Mouse (Mus musculus): Measurements from ENCODE around the gene Gda.

Gene Gda

DNA sequence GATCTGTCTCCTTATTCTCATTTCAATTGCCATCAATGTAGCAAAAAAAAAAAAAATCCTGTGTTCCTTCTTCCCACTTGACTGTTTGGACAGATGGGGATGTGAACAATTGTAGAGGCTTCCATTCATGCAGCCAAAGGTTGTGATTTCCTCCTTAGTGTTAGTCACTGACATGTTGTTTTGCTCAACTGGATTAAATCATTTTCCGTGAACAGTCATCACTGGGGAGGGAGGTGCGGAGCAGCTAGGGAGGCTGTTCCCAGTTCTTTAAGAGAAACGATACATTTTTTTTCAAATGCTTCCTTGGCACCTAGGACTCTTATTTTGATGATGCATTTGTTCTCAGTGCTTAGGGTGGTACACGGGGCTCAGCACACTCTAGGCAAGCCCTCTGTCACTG is 15.8 kb downstream of the Gda start:
- ATAC-seq (ENCODE audit: low TSS enrichment) = peak; percentile 85

GRCm38 (mm10) chr19:21441787-21442186 is 31.5 kb downstream of the Gda start:
- ATAC-seq (ENCODE audit: low TSS enrichment) = no peak

GRCm38 (mm10) chr19:21440841-21441240 is 32.4 kb downstream of the Gda start:
- no peak for ATAC-seq (ENCODE audit: low TSS enrichment)

DNA sequence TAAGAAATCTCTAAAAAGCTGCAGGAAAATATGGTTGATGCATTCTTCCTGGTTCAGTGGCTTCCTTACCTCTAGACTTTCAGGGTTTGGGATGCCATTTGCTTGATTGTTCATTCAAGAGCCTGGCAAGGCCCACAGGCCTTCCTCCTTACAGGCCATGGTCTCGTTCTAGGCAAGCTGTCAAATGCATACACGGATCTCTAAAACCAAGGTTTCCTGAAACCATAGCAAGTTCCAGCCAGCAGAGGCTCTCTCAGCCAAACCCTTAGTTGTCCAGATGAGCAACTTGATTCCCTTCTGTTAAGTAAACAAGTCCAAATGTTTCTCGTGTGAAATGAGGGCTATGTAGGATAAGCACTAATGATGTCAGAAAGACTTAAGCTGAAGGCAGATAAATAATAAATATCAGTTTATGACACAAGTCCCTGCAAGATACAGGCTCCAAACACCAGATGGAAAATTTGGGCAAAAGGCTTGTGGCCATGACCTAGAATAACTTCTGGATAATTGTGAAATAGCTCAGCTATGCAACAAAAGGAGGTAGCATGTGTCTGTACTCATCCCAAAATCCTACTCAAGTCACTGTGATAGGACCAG is 34.0 kb downstream of the Gda start:
- peak; percentile 23; the same call in 1 of the 2 replicates for ATAC-seq (ENCODE audit: low TSS enrichment)

DNA sequence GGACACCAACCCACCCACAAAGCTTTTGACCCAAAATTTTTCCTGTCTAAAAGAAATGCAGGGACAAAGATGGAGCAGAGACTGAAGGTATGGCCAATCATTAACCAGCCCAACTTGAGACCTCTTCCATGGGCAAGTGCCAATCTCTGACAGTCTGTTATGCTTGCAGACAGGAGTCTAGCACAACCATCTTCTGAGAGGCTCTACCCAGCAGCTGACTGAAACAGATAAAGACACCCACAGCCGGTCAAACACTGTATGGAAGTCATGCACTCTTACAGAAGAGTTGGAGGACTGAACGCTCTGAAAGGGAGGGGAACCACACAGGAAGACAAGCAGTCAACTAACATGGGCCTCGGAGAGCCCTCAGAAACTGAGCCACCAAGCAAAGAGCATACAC is 36.7 kb downstream of the Gda start:
- no peak for ATAC-seq (ENCODE audit: low TSS enrichment)

DNA sequence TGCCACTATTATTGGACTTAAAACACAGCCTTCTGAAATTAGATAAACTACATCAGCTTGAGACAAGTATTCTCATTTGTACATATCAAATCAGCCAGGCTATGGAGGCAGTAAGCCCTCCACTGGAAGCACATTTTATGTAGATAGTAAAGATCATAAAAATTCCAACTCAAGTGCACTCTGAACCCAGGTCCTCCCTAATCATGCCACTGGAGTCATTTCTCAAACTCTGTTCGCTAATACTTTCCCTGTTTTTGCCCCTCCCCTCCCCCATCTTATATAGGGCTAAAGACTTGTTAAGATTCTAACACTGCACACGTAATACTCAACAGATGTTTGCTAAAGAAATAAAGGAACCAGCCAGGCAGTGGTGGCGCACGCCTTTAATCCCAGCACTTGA is 39.9 kb downstream of the Gda start:
- ATAC-seq (ENCODE audit: low TSS enrichment) = no peak

DNA sequence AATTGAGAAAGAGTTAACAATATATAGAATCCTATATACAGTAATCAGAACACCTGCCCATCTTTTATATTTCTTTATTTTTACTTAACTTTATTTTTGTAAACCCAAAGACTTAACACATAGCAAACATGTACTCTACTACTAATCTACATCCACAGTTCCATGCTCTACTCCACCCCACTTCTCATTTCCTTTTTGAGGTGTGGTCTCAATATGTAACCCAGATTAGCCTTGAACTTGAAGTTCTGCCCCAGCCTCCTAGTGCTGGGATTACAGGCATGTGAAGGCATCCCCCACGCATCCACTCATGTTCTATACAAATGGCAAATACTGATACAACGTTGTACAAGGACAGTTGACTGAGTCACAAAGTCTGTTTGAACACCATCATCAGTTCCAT is 40.4 kb downstream of the Gda start:
- ATAC-seq (ENCODE audit: low TSS enrichment) = no peak

DNA sequence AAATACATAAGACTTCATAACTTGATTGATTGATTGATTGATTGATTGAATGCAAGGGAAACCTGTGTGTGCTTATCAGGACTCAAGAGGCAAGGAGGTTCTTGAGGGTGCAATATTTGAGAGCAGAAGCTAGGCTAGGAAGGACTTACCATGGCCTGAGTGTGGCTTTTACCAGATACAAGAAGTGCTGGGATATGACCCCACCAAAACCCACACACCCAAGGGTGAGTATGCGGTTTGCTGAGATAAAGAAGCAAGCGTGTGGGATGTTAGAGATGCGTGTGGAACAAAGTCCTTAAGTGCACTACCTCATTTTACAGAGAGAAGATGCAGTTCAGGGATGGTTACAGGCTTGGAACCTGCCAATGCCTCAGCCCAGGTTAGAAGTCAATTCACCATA is 41.0 kb downstream of the Gda start:
- no peak for ATAC-seq (ENCODE audit: low TSS enrichment)

- ATAC-seq (ENCODE audit: low TSS enrichment) = peak; percentile 9; the same call in 1 of the 2 replicates
These were observed 47.9 kb downstream of the Gda start for GRCm38 (mm10) chr19:21425391-21425790.

DNA sequence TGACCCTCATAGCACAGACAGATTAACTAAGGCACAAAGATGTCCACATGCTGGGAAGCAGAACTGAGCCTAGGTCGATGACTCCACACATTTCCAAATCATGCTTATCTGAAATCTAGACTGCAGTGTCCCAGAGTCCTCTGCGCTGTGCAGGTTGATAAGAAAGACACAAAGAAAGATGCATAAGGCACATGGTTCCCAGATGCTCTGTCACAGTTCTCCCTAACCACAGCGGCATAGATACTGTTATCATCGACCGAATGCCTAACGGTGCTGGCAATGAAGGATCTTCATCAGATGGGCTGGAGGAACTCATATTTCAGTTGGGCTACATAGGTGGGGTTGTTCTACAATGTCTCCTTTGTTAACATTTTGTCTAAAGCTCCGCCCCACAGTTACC is 49.5 kb downstream of the Gda start:
- no peak for ATAC-seq (ENCODE audit: low TSS enrichment)

DNA sequence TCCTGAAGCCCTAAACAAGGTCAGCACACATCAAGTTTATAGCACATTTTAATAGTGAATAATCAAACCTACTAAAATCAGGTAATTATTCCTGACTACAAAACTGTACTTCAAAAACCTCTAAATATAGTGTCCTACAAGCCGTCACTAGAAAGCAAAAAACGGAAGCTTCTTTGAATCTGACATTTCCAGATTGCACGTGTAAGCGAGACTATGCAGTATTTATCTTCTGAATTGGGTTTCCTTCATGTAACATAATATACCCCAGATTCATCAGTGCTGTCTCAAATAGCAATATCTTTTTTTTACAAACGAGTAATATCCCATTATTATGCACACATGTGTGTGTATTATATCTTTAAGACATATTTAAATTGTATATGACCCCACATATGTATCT is 54.8 kb downstream of the Gda start:
- no peak for ATAC-seq (ENCODE audit: low TSS enrichment)

DNA sequence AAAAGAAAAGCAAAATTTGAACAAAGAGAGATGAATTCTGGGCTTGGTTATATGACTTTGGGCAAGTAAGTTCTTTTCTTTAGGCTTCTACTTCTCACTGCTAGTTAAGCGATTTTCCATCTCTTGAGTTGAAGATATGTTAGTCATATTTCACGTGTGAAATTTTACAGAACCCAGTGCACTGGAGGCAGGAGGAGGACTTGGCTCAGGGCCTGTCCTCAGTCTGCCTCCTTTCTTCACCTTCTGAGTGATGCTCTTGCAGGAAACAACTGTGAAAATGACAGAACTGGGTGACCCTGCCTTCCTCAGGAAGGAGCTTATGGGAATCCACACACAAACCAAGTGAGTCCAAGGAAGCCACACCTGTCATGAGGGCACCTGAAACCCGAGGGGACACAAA is 57.9 kb downstream of the Gda start:
- ATAC-seq (ENCODE audit: low TSS enrichment) = peak; percentile 81

DNA sequence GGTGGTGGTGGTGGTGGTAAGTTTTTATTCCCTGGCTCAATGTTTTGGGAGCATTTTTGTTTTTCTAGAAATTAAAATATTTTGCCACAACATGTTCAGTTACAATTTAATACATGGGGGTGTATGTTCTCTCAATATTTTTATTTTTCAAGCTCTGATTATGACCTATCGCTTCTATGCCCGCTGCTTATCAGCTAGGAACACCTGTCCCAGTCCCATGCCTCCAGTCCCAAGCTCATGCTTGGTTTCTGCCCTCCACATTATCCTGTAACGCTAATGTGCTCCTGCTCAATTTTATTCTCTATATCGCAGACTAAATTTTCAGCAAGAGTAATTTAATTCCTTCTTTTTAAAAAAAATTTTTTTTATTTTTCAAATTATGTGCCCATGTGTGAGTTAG is 64.1 kb downstream of the Gda start:
- no peak for ATAC-seq (ENCODE audit: low TSS enrichment)

DNA sequence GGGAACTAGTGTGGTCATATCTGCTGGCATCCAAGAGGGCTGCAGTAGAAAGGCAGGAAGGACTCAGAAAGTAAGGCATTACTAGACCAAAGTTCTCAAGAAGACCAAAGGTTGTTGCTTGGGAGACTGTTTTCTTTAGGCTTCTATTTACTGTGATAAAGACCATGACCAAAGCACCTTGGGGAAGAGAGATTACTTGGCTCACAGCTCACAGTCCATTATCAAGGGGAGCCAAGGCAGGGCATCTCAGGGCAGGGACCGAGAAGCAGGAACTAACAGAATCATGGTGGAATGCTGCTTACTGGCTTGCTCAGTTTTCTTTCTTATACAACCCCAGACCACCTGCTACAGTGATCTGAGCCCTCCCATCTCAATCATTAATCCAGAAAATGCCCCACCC is 65.9 kb downstream of the Gda start:
- no peak for ATAC-seq (ENCODE audit: low TSS enrichment)

- ATAC-seq (ENCODE audit: low TSS enrichment) = no peak
These were observed 75.3 kb downstream of the Gda start for GRCm38 (mm10) chr19:21397994-21398393.

DNA sequence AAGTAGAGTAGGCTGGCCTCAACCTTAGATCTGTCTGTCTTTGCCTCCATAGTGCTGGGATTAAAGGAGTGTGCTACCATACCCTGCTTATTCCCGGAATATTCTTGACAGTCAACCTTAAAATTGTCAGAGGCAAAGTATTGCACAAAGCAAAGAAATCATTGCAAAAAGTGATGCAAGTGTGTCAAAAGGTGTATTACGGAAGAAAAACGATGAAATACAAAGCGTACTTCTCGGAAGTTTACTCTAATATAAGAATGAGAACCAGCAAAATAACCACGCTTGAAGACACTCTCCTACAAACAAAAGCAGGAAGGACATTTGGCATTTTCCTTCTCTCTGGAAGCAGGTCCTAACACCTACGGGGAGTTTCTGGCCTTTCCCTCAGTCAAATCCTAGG is 76.9 kb downstream of the Gda start:
- ATAC-seq (ENCODE audit: low TSS enrichment) = no peak

DNA sequence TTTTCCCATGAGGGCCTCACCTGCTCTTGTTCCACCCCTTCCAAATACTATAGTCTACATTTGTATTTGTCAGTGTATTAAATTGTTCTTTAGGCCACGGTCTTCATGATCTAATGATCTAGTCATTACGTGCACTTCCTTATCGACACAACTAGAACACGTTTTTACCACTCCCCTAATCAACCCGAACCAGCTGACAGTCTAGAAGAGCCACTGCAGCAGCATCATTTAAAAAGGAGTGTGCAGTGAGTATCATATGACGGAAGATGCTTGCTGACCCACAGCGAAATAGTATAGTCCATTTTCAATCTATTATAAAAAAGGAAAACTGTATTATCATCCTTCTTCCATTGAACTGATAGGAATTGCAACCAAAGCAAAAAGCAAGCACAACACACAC is 82.3 kb downstream of the Gda start:
- no peak for ATAC-seq (ENCODE audit: low TSS enrichment)

DNA sequence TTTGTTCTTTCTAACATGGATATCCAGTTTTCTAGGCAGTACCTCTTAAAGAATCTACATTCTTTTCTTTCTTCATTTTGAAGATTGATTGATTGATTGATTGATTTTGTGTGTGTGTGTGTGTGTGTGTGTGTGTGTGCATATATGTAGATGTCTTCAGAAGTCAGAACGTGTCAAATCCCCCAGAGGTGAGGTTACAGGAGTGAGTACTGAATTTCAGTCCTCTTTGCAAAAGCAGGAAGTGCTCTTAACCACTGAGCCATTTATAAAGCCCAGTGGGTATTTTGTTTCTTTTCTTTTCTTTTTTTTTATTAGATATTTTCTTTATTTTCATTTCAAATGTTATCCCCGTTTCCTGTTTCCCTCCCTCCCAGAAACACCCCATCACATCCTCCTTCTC is 86.4 kb downstream of the Gda start:
- no peak for ATAC-seq (ENCODE audit: low TSS enrichment)

DNA sequence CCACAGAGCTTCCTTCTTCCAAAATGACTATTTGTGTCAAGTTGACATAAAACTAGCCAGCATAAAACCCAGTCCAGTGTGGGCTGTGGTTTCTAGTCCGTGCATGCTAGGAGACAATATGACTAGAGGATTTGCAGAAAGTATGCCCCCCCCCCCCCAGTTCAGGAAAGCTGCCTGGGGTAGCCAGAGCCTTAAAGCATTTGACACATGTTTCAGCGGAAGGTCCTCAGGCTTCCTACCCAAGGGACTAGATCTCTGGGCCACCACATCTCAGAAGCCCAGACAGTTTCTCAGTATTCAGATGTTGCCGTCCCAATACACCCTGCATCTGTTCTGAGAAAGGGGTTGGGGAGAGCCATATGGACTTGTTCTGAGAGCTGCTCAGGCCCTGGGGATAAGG is 89.0 kb downstream of the Gda start:
- no peak for ATAC-seq (ENCODE audit: low TSS enrichment)

DNA sequence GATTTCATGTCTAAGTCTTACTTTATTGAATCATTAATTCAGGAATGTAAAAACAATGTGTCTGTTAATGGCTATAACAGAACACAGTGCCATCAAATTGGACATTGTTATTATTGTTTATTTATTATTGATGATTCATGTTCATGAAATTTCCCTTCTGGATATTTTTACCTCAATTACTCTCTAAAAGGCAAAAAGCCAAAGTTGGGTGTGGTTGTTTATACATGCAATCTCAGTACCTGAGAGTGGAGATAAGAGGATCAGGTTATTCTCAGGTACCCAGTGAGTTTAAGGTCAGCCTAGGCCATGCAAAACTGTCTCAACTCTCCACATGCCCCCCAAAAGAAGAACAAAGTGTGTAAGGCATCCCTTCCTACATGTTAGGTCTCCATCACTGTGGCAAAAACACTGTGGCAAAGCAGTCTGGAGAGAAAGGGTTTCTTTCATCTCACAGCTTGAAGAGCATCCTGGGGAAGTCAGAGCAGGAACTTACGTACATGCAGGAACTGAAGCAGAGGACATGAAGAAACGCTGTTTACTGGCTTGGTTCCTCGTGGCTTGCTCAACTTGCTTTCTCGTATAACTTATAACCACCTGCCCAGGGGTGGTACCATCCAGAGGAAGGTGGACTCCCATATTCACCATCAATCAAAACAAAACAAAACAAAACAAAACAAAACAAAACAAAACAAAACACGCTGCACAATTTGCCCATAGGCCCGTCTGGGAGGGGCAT is 89.6 kb downstream of the Gda start:
- ATAC-seq (ENCODE audit: low TSS enrichment) = no peak

- ATAC-seq (ENCODE audit: low TSS enrichment) = no peak
These were observed 91.5 kb downstream of the Gda start for GRCm38 (mm10) chr19:21381696-21382095.

DNA sequence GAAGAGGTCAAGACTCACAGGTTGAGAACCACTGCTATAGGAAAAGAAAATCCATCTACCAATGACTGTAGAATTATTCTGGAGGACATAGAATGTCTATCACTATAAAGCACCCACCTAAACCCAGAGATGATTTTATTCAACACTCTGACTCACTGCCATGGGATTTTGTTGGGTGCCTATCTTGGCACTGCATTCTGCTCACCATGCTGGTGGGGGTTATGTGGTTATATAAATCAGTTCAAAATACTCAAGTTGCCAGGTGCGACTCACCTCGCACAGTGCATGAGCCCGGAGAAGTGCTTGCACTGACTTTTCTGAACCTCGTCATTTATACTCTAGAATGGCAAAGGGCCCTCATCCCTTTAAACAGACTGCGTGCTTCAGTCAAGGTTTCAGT is 94.0 kb downstream of the Gda start:
- peak; percentile 52 for ATAC-seq (ENCODE audit: low TSS enrichment)

DNA sequence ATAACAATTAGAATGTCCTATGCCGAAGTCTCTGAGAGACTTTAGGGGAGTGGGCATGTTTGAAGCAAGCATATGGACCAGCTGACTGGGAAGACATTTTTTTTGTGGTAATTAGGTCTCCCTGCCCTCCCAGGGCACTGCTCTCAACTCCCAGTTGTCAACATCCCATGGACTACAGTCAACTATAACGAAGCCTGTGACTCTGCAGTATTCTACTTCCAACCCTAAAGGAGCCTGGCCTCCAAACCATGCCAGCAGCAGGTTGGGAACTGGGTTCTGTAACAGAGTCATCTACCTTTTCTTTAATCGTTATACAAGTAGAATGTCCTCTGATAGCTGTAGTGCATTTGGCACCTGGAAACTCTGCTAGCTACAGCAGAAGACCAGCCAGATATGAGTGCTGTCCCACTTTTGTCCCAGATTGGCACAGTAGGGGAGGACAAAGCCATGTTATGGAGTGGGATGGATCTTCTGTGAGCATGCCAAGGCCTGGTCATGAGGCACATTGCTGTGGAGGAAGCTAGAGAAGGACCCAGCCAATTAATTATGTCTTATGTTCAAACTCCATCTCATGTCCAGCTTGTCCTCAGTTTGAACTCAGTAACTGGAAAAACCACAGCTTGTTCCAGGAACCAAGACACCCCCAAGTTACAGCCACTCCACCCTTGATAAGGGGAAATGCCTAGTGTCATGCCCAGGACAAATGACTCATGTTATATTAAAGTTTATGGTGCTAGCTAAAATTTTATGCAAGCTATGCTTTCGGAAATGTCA is 96.6 kb downstream of the Gda start:
- no peak for ATAC-seq (ENCODE audit: low TSS enrichment)

Data from frontal cortex, adult (tissue).